Mouse (Mus musculus): ENCODE results near the gene Mlana. TPM values are rescaled to one million over a fixed set of nuclear protein-coding genes. Genes with fewer than 3 reads are reported as not detected.

Gene Mlana
- polyA plus RNA-seq, 1 experiment from 2014 or later, result 0.30 TPM

GRCm38 (mm10) chr19:29680182-29681152 lies 17.2 kb upstream of the Mlana start:
- H3K9ac ChIP-seq (ENCODE audit: low read depth, low read length), result no peak overlapping the region
- H3K4me1 ChIP-seq (ENCODE audit: control insufficient read depth, insufficient read depth, low read length), result no peaks in the 10 kb centered on the region
- no peak overlapping the region for H3K4me2 ChIP-seq
- WGBS (ENCODE audit: insufficient replicate concordance), result 56% methylated on average over 13 of the region's 13 CpGs
- 0 out of 2 replicates have a peak, but pooled peaks cover 4% of the 10 kb centered on the region for H3K9me3 ChIP-seq (replicated peaks; ENCODE audit: control insufficient read depth, low read length)
- no peak for ATAC-seq (replicated peaks; ENCODE audit: insufficient number of reproducible peaks, low FRiP score, low TSS enrichment)
- no peaks in the 10 kb centered on the region for H3K36me3 ChIP-seq (ENCODE audit: control insufficient read depth, insufficient read depth, low read length)
- H3K27ac ChIP-seq (ENCODE audit: low read depth, low read length), result no peak overlapping the region
- peaks cover 10% of the 10 kb centered on the region for H3K27me3 ChIP-seq (ENCODE audit: control insufficient read depth, insufficient read depth, low read length)
- no peak overlapping the region for H3K4me3 ChIP-seq (ENCODE audit: low read depth, low read length)

GRCm38 (mm10) chr19:29683844-29684540 lies 13.6 kb upstream of the Mlana start:
- ATAC-seq (replicated peaks; ENCODE audit: insufficient number of reproducible peaks, low FRiP score, low TSS enrichment), result no peak
- 52% methylated on average over 16 of the region's 16 CpGs for WGBS (ENCODE audit: insufficient replicate concordance)
- Histone ChIP-seq H3K4me2 (no peak overlapping the region), H3K9ac (ENCODE audit: low read depth, low read length) (no peak overlapping the region), H3K4me3 (ENCODE audit: low read depth, low read length) (no peak overlapping the region), H3K4me1 (ENCODE audit: control insufficient read depth, insufficient read depth, low read length) (no peaks in the 10 kb centered on the region), H3K9me3 (replicated peaks; ENCODE audit: control insufficient read depth, low read length) (0 out of 2 replicates have a peak, but pooled peaks cover 4% of the 10 kb centered on the region), H3K27ac (ENCODE audit: low read depth, low read length) (no peak overlapping the region), H3K36me3 (ENCODE audit: control insufficient read depth, insufficient read depth, low read length) (no peaks in the 10 kb centered on the region), H3K27me3 (ENCODE audit: control insufficient read depth, insufficient read depth, low read length) (no peaks in the 10 kb centered on the region)

- H3K4me1 ChIP-seq (ENCODE audit: control insufficient read depth, insufficient read depth, low read length), result peaks cover 5% of the 10 kb centered on the region; the same call in 1 of the 2 replicates
- H3K9ac ChIP-seq (ENCODE audit: low read depth, low read length), result no peak overlapping the region
- H3K4me2 ChIP-seq, result no peak overlapping the region
- no peaks in the 10 kb centered on the region for H3K27me3 ChIP-seq (ENCODE audit: control insufficient read depth, insufficient read depth, low read length)
- no peak overlapping the region for H3K27ac ChIP-seq (ENCODE audit: low read depth, low read length)
- WGBS (ENCODE audit: insufficient replicate concordance), result 87% methylated on average over 10 of the region's 10 CpGs
- no peaks in the 10 kb centered on the region for H3K36me3 ChIP-seq (ENCODE audit: control insufficient read depth, insufficient read depth, low read length)
- no peak for ATAC-seq (replicated peaks; ENCODE audit: insufficient number of reproducible peaks, low FRiP score, low TSS enrichment)
- H3K4me3 ChIP-seq (ENCODE audit: low read depth, low read length), result no peak overlapping the region
- no peaks in the 10 kb centered on the region for H3K9me3 ChIP-seq (replicated peaks; ENCODE audit: control insufficient read depth, low read length)
Observed at GRCm38 (mm10) chr19:29695071-29695470, 2.6 kb upstream of the Mlana start.

DNA sequence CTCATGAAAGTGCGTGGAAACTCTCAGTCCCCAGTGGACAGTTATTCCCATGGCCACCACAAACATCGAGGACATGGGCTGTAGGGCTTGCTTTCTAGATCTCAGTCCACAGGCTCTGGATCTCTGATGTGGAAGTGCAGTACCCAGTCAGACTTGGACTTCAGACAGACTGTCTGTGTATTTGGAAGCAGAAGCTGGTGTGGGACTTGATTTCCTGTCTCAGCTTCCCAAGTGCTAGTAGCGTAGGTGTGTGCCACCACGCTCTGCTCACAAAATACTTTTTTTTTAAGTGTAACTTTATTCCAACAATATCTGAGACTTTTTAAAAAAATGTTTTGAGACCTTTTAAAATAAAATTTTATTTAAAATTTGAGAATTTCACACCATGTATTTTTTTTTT lies 1.3 kb upstream of the Mlana start:
- H3K36me3 ChIP-seq (ENCODE audit: control insufficient read depth, insufficient read depth, low read length), result no peaks in the 10 kb centered on the region
- no peak overlapping the region for H3K4me3 ChIP-seq (ENCODE audit: low read depth, low read length)
- ATAC-seq (replicated peaks; ENCODE audit: insufficient number of reproducible peaks, low FRiP score, low TSS enrichment), result no peak
- no peak overlapping the region for H3K9ac ChIP-seq (ENCODE audit: low read depth, low read length)
- 90% methylated on average over 4 of the region's 4 CpGs for whole genome bisulfite sequencing (ENCODE audit: insufficient replicate concordance)
- peaks cover 5% of the 10 kb centered on the region; the same call in 1 of the 2 replicates for H3K4me1 ChIP-seq (ENCODE audit: control insufficient read depth, insufficient read depth, low read length)
- no peak overlapping the region for H3K27ac ChIP-seq (ENCODE audit: low read depth, low read length)
- no peaks in the 10 kb centered on the region for H3K27me3 ChIP-seq (ENCODE audit: control insufficient read depth, insufficient read depth, low read length)
- H3K9me3 ChIP-seq (replicated peaks; ENCODE audit: control insufficient read depth, low read length), result no peaks in the 10 kb centered on the region
- no peak overlapping the region for H3K4me2 ChIP-seq

DNA sequence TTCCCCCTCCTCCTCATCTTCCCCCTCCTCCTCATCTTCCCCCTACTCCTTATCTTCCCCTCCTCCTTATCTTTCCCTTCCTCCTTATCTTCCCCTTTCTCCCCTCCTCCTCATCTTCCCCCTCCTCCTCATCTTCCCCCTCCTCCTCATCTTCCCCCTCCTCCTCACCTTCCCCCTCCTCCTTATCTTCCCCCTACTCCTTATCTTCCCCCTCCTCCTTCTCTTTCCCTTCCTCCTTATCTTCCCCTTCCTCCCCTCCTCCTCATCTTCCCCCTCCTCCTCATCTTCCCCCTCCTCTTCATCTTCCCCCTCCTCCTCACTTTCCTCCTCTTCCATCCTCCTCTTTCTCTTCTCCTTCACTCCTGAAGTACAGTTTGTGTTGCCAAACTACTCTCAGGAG lies 784 bp upstream of the Mlana start:
- Histone ChIP-seq H3K9ac (ENCODE audit: low read depth, low read length) (no peak overlapping the region), H3K4me2 (no peak overlapping the region), H3K27ac (ENCODE audit: low read depth, low read length) (no peak overlapping the region), H3K4me3 (ENCODE audit: low read depth, low read length) (no peak overlapping the region), H3K36me3 (ENCODE audit: control insufficient read depth, insufficient read depth, low read length) (no peaks in the 10 kb centered on the region), H3K27me3 (ENCODE audit: control insufficient read depth, insufficient read depth, low read length) (no peaks in the 10 kb centered on the region), H3K4me1 (ENCODE audit: control insufficient read depth, insufficient read depth, low read length) (peaks cover 5% of the 10 kb centered on the region; the same call in 1 of the 2 replicates), H3K9me3 (replicated peaks; ENCODE audit: control insufficient read depth, low read length) (no peaks in the 10 kb centered on the region)
- no peak for ATAC-seq (replicated peaks; ENCODE audit: insufficient number of reproducible peaks, low FRiP score, low TSS enrichment)

- no peak overlapping the region for H3K4me2 ChIP-seq
- peaks cover 9% of the 10 kb centered on the region; the same call in 1 of the 2 replicates for H3K4me1 ChIP-seq (ENCODE audit: control insufficient read depth, insufficient read depth, low read length)
- H3K9me3 ChIP-seq (replicated peaks; ENCODE audit: control insufficient read depth, low read length), result no peaks in the 10 kb centered on the region
- WGBS (ENCODE audit: insufficient replicate concordance), result 56% methylated on average over 4 of the region's 4 CpGs
- no peak overlapping the region for H3K27ac ChIP-seq (ENCODE audit: low read depth, low read length)
- H3K9ac ChIP-seq (ENCODE audit: low read depth, low read length), result no peak overlapping the region
- ATAC-seq (replicated peaks; ENCODE audit: insufficient number of reproducible peaks, low FRiP score, low TSS enrichment), result no peak
- H3K4me3 ChIP-seq (ENCODE audit: low read depth, low read length), result no peak overlapping the region
- H3K27me3 ChIP-seq (ENCODE audit: control insufficient read depth, insufficient read depth, low read length), result no peaks in the 10 kb centered on the region
- H3K36me3 ChIP-seq (ENCODE audit: control insufficient read depth, insufficient read depth, low read length), result no peaks in the 10 kb centered on the region
Observed at GRCm38 (mm10) chr19:29701707-29702106, 4.1 kb downstream of the Mlana start.

DNA sequence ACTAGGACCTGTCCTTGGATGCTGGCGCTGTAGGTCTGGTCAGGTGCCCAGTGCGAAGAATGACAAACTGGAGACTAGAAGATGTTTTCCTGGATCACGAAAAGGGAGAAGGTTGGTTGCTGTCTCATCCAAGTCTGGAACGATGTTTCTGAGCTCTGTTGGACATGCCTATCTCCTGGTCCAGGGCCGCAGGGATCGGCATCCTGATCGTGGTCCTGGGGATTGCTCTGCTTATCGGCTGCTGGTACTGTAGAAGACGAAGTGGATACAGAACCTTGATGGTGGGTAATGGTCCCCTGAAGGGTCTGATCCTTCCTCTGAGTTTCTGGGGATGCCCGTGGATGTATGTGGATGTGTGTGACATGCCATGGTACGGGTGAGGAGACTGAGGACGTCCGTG lies 6.8 kb downstream of the Mlana start:
- no peak overlapping the region for H3K4me3 ChIP-seq (ENCODE audit: low read depth, low read length)
- H3K27ac ChIP-seq (ENCODE audit: low read depth, low read length), result no peak overlapping the region
- H3K9ac ChIP-seq (ENCODE audit: low read depth, low read length), result no peak overlapping the region
- H3K4me2 ChIP-seq, result no peak overlapping the region
- H3K27me3 ChIP-seq (ENCODE audit: control insufficient read depth, insufficient read depth, low read length), result no peaks in the 10 kb centered on the region
- H3K36me3 ChIP-seq (ENCODE audit: control insufficient read depth, insufficient read depth, low read length), result no peaks in the 10 kb centered on the region
- H3K9me3 ChIP-seq (replicated peaks; ENCODE audit: control insufficient read depth, low read length), result no peaks in the 10 kb centered on the region
- ATAC-seq (replicated peaks; ENCODE audit: insufficient number of reproducible peaks, low FRiP score, low TSS enrichment), result no peak
- peaks cover 4% of the 10 kb centered on the region; the same call in 1 of the 2 replicates for H3K4me1 ChIP-seq (ENCODE audit: control insufficient read depth, insufficient read depth, low read length)
- WGBS (ENCODE audit: insufficient replicate concordance), result 86% methylated on average over 13 of the region's 13 CpGs

GRCm38 (mm10) chr19:29707314-29707898 lies 9.8 kb downstream of the Mlana start:
- no peak overlapping the region for H3K27ac ChIP-seq (ENCODE audit: low read depth, low read length)
- H3K4me2 ChIP-seq, result no peak overlapping the region
- no peaks in the 10 kb centered on the region for H3K36me3 ChIP-seq (ENCODE audit: control insufficient read depth, insufficient read depth, low read length)
- no peak for ATAC-seq (replicated peaks; ENCODE audit: insufficient number of reproducible peaks, low FRiP score, low TSS enrichment)
- peaks cover 4% of the 10 kb centered on the region; the same call in 1 of the 2 replicates for H3K4me1 ChIP-seq (ENCODE audit: control insufficient read depth, insufficient read depth, low read length)
- no peaks in the 10 kb centered on the region for H3K9me3 ChIP-seq (replicated peaks; ENCODE audit: control insufficient read depth, low read length)
- H3K4me3 ChIP-seq (ENCODE audit: low read depth, low read length), result no peak overlapping the region
- H3K27me3 ChIP-seq (ENCODE audit: control insufficient read depth, insufficient read depth, low read length), result no peaks in the 10 kb centered on the region
- H3K9ac ChIP-seq (ENCODE audit: low read depth, low read length), result no peak overlapping the region
- WGBS (ENCODE audit: insufficient replicate concordance), result 84% methylated on average over 9 of the region's 9 CpGs

Data from heart, embryonic 11.5 days (tissue).